Comparison of ENCODE assay signal across 8 mouse cellular contexts in the genomic region with DNA sequence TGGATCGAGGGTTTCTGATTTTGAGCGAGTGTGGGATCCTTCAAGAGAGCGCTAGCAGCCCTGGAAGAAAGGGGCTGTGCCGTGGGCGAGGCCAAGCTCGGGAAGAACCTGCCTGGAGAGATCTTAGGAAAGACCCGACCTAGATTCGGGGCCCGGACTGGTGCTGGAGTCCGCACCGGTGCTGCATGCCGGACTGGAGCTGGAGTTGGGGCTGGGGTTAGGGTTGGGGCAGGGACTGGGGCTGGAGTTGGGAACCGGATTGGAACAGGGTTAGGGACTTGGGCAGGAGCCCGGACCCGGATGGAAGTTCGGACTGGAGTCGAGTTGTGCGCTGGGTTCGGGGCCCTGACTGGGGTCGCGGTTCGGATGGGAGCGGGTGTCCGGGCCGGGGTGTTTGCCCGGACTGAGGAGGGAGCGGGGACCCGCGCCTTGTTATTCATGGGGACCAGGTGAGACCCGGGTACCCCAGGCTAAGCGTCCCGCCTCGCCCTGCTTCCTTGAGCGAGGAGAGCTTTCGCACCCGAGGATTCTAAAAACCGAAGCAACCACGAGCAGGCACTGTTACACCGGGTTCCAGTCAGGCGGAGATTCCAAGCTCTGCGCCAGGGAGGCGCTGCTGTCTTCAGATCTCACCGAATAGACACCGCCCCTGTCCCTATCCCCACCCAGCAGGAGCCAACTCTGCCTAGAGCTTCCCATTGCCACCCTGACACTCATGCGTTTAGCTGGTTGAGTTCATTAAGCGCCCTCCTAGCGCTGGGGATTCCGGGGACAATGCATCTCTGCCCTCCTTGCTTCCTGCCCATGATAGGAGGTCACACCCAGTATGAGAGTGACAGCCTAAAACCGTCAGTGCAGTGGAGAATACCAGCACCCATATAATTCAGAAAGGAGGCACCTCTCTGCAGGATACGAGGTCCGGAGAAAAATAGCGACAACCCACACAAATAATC. TPM values are rescaled to one million over a fixed set of nuclear protein-coding genes. Genes with fewer than 3 reads are reported as not detected.
DNase-seq lines count a peak whose midpoint lies in the region; ATAC-seq lines count a peak whose summit lies in the region.

A gene (minus strand): TSS at position 549 of the 953 bp plus-strand sequence.

- peak within 1 kb of the TSS; percentile 12 for H3K9ac ChIP-seq in kidney, embryonic 15.5 days
- no peak within 1 kb of the TSS for H3K9ac ChIP-seq in embryonic facial prominence, embryonic 12.5 days
- H3K9ac ChIP-seq in neural tube, embryonic 12.5 days: peak within 1 kb of the TSS; percentile 44

- intact Hi-C loops in left cerebral cortex, postnatal 25 days (cut with DNase I): no loop called here

- peaks cover 89% of the 10 kb centered on the region for H3K27me3 ChIP-seq in kidney, embryonic 15.5 days
- H3K27me3 ChIP-seq in embryonic facial prominence, embryonic 12.5 days: peaks cover 87% of the 10 kb centered on the region
- H3K27me3 ChIP-seq in neural tube, embryonic 12.5 days (replicated peaks): peaks cover 53% of the 10 kb centered on the region

- peak within 1 kb of the TSS; percentile 36 for H3K4me3 ChIP-seq in kidney, embryonic 15.5 days (replicated peaks)
- H3K4me3 ChIP-seq in embryonic facial prominence, embryonic 12.5 days: peak within 1 kb of the TSS; percentile 25
- peak within 1 kb of the TSS; percentile 27 for H3K4me3 ChIP-seq in neural tube, embryonic 12.5 days

- peaks cover 23% of the 10 kb centered on the region for H3K4me1 ChIP-seq in kidney, embryonic 15.5 days
- peaks cover 8% of the 10 kb centered on the region for H3K4me1 ChIP-seq in embryonic facial prominence, embryonic 12.5 days
- H3K4me1 ChIP-seq in neural tube, embryonic 12.5 days: peaks cover 38% of the 10 kb centered on the region

- DNase-seq in kidney, adult 9 months: no peak
- peak; percentile 40 for DNase-seq in adrenal gland, postnatal 25 days
- DNase-seq in left cerebral cortex, postnatal 25 days (ENCODE audit: low spot score in 2 of 2): peak; percentile 44 to 61
- no peak for DNase-seq in urinary bladder, postnatal 10 days (ENCODE audit: low spot score)
- DNase-seq in heart, adult 8-10 months (ENCODE audit: low spot score): no peak

- peak; percentile 67 for ATAC-seq in kidney, embryonic 15.5 days (replicated peaks; ENCODE audit: low FRiP score)
- ATAC-seq in embryonic facial prominence, embryonic 12.5 days (ENCODE audit: insufficient number of reproducible peaks, insufficient read depth, low FRiP score, low TSS enrichment): peak; percentile 30; the same call in 1 of the 2 replicates
- ATAC-seq in neural tube, embryonic 12.5 days (ENCODE audit: low FRiP score, low read depth): peak; percentile 45

- H3K4me2 ChIP-seq in kidney, embryonic 15.5 days: peak within 1 kb of the TSS; percentile 62
- peak within 1 kb of the TSS; percentile 40 for H3K4me2 ChIP-seq in embryonic facial prominence, embryonic 12.5 days (replicated peaks)
- peak within 1 kb of the TSS; percentile 60 for H3K4me2 ChIP-seq in neural tube, embryonic 12.5 days (replicated peaks)

- 2% methylated on average over 52 of the region's 52 CpGs for WGBS in kidney, embryonic 15.5 days
- under 1% methylated on average over 52 of the region's 52 CpGs for WGBS in embryonic facial prominence, embryonic 12.5 days
- under 1% methylated on average over 52 of the region's 52 CpGs for WGBS in neural tube, embryonic 12.5 days

- no peaks in the 10 kb centered on the region for H3K36me3 ChIP-seq in kidney, embryonic 15.5 days
- no peaks in the 10 kb centered on the region for H3K36me3 ChIP-seq in embryonic facial prominence, embryonic 12.5 days
- peaks cover 4% of the 10 kb centered on the region; the same call in 1 of the 2 replicates for H3K36me3 ChIP-seq in neural tube, embryonic 12.5 days

- no peak within 1 kb of the TSS for H3K27ac ChIP-seq in kidney, embryonic 15.5 days
- H3K27ac ChIP-seq in embryonic facial prominence, embryonic 12.5 days: no peak within 1 kb of the TSS
- no peak within 1 kb of the TSS for H3K27ac ChIP-seq in neural tube, embryonic 12.5 days

- H3K9me3 ChIP-seq in kidney, embryonic 15.5 days (replicated peaks): no peaks in the 10 kb centered on the region
- H3K9me3 ChIP-seq in embryonic facial prominence, embryonic 12.5 days: no peaks in the 10 kb centered on the region
- no peaks in the 10 kb centered on the region for H3K9me3 ChIP-seq in neural tube, embryonic 12.5 days

RNA-seq across cellular contexts. Expression of the gene that starts here (rescaled TPM):
- polyA plus RNA-seq in kidney, embryonic 15.5 days (2015; fragmentation: Nextera tagmentation; extraction: Ambion mirVana): 0.42 and 0.57 TPM in 2 replicates
- total RNA-seq in adrenal gland, postnatal 25 days (2021): not detected in 2 replicates
- not detected in 2 replicates for polyA plus RNA-seq in embryonic facial prominence, embryonic 12.5 days (2016; fragmentation: Nextera tagmentation; extraction: Ambion mirVana)
- total RNA-seq in left cerebral cortex, postnatal 25 days (2021): 1 to 10 TPM in 1 of 2 experiments, under 1 TPM in 1; 0.25 to 1.7 TPM
- 0.68 and 1.1 TPM in 2 replicates for polyA plus RNA-seq in neural tube, embryonic 12.5 days (2016; fragmentation: Nextera tagmentation; extraction: Ambion mirVana)
- not detected for total RNA-seq in heart, adult 8-10 months (2022)

Comparison
In these comparisons a context has a peak if more than half of its experiments do, and no peak if none do; other contexts are left out.
1. Peak in ATAC-seq, H3K4me3 ChIP-seq, H3K9ac ChIP-seq and H3K4me2 ChIP-seq in kidney, embryonic 15.5 days; RNA of the gene not detected or under 1 TPM.
2. Peak in DNase-seq in adrenal gland, postnatal 25 days; RNA of the gene not detected or under 1 TPM.
3. Peak in ATAC-seq, H3K4me3 ChIP-seq and H3K4me2 ChIP-seq in embryonic facial prominence, embryonic 12.5 days; RNA of the gene not detected or under 1 TPM.
4. DNase-seq: peak in left cerebral cortex, postnatal 25 days (2 of 2); none in kidney, adult 9 months (single experiment), urinary bladder, postnatal 10 days (single experiment) and heart, adult 8-10 months (single experiment).
5. Peak in every context shown above with its lines, with median percentiles within 50 percentile points of each other: ATAC-seq, H3K4me2 ChIP-seq and H3K4me3 ChIP-seq.